Mouse (Mus musculus) midbrain, embryonic 11.5 days (tissue): ENCODE measurements around the gene Pcgf5. TPM values are rescaled to one million over a fixed set of nuclear protein-coding genes. Genes with fewer than 3 reads are reported as not detected.
A peak's percentile ranks its signal among the peaks of the same experiment; 100 is the strongest.

Experiments
- ATAC-seq: fragments of 200-750 bp; cut with Nextera tagmentation; 2 replicates; pipeline ENCODE4 v1.8.0; 2017; ENCODE audit warnings: moderate TSS enrichment, moderate library complexity; ENCODE audit not compliant: low FRiP score
- DNase-seq: peaks from one replicate; pipeline ENCODE4 v3.0.0; 2015; ENCODE audit warnings: low spot score; ENCODE audit errors: missing footprints
- H3K27ac ChIP-seq: fragments of 300-500 bp; sonication (generic); 2 replicates; pipeline ENCODE4 v1.5.1; 2014; ENCODE audit warnings: low read depth, low read length
- H3K27me3 ChIP-seq: fragments of 300-500 bp; sonication (generic); 2 replicates; pipeline ENCODE4 v1.6.1; 2014; ENCODE audit warnings: mild to moderate bottlenecking, low read length, moderate library complexity, mixed read lengths; ENCODE audit not compliant: control insufficient read depth, insufficient read depth
- H3K36me3 ChIP-seq: fragments of 300-500 bp; sonication (generic); 2 replicates; pipeline ENCODE4 v1.6.1; 2014; ENCODE audit warnings: mild to moderate bottlenecking, low read length, moderate library complexity, mixed read lengths; ENCODE audit not compliant: control insufficient read depth, insufficient read depth
- H3K4me1 ChIP-seq: fragments of 300-500 bp; sonication (generic); 2 replicates; pipeline ENCODE4 v1.6.1; 2014; ENCODE audit warnings: low read length; ENCODE audit not compliant: control insufficient read depth, insufficient read depth
- H3K4me2 ChIP-seq: fragments of 300-500 bp; sonication (generic); 2 replicates; pipeline ENCODE4 v1.6.1; 2014; ENCODE audit warnings: mild to moderate bottlenecking, moderate library complexity
- H3K4me3 ChIP-seq: fragments of 300-500 bp; sonication (generic); 2 replicates; pipeline ENCODE4 v1.5.1; 2014; ENCODE audit warnings: low read depth, low read length
- H3K9ac ChIP-seq: fragments of 300-500 bp; sonication (generic); 2 replicates; pipeline ENCODE4 v1.6.1; 2014; ENCODE audit warnings: low read length
- H3K9me3 ChIP-seq: fragments of 300-500 bp; sonication (generic); 2 replicates; pipeline ENCODE4 v1.6.1; 2016; ENCODE audit warnings: low read length; ENCODE audit not compliant: control insufficient read depth
- WGBS: fragments of 180-500 bp; shearing (Covaris S2); extraction: QIAGEN DNeasy Blood & Tissue Kit; methylation state at CpG from one replicate; pipeline ENCODE4 v1.1.7; 2014; 5-methylcytosine and 5-hydroxymethylcytosine counted together
- polyA plus RNA-seq: library from polyadenylated mRNA; unstranded; fragments of >200 nt; fragmentation: Nextera tagmentation; extraction: Ambion mirVana; gene quantifications from 2 replicates; pipeline ENCODE4 v1.2.1, GENCODE M21; 2014

Pcgf5 gene
- polyA plus RNA-seq, 1 experiment from 2014 or later, result 10.9 TPM

DNA sequence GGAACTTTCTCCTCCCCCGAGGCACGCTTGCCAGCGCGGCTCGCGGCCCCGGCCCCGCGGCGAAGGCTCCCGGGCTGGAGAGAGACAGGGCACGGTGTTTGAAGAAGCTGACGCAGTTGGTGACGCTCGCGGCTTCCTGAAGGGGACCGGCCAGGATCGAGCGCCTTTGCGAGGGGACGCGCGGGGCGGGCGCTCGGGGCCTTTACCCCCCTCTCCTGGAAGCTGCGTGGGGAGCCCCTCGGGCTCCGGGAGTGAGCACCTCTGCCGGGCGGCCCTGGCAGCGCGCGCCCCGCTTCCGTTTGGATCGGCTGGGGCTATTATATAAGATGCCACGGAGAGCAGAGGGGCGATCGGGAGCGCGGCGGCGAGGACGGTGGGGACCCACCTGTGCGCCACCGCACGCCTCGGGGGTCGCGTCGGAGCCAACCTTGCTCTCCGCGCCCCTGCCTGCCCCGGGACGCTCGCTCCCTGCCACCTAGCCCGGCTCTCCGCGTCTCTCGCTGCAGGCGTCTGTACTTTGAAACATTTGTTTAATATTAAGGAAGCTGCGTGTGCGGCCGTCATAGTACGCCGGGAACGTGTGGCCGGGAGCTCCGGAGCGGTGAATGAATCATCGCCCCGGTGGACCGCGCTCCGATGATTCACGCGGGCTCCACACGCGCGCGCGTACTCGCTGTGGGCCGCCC lies 835 bp downstream of the Pcgf5 start:
- no peaks in the 10 kb centered on the region for H3K9me3 ChIP-seq
- ATAC-seq (peak; percentile 79), DNase-seq (no peak)
- peaks cover 39% of the 10 kb centered on the region for H3K27me3 ChIP-seq
- H3K4me3 ChIP-seq, result peak overlapping the region; percentile 50
- H3K4me2 ChIP-seq, result peak overlapping the region; percentile 100
- H3K9ac ChIP-seq, result peak overlapping the region; percentile 51
- H3K27ac ChIP-seq, result no peak overlapping the region
- H3K36me3 ChIP-seq, result no peaks in the 10 kb centered on the region
- H3K4me1 ChIP-seq, result no peaks in the 10 kb centered on the region
- WGBS, result under 1% methylated on average over 78 of the region's 85 CpGs

- Histone ChIP-seq H3K9me3 (no peaks in the 10 kb centered on the region), H3K4me1 (no peaks in the 10 kb centered on the region), H3K9ac (peak overlapping the region; percentile 51; the same call in 1 of the 2 replicates), H3K4me2 (peak overlapping the region; percentile 100), H3K4me3 (peak overlapping the region; percentile 50), H3K36me3 (no peaks in the 10 kb centered on the region), H3K27ac (no peak overlapping the region), H3K27me3 (peaks cover 39% of the 10 kb centered on the region)
- WGBS, result 4% methylated on average over 15 of the region's 15 CpGs
- DNase-seq (no peak), ATAC-seq (peak; percentile 20; the same call in 1 of the 2 replicates)
Measured at GRCm38 (mm10) chr19:36349487-36349955, 1.4 kb downstream of the Pcgf5 start.

DNA sequence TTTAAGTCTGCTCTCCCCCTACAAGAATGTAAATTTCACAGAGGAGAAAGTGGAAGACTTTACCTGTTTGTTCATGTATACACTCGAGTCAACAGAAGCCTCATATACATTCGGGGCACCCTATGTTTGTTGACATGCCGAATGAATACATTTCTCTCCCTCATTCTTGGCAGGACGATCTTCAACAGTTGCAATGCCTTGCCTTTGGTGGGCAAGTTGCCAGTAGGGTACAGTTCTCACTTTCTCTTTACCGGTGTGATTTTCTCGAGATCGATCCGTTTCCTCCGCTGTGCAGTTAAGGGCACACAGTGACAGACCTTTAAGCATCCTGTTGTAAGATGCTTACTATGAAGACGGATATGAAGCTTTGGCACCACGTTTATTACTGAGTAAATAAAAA lies 2.1 kb downstream of the Pcgf5 start:
- Histone ChIP-seq H3K36me3 (no peaks in the 10 kb centered on the region), H3K4me1 (no peaks in the 10 kb centered on the region), H3K4me3 (no peak overlapping the region), H3K4me2 (no peak overlapping the region), H3K9ac (no peak overlapping the region), H3K27me3 (peaks cover 39% of the 10 kb centered on the region), H3K9me3 (no peaks in the 10 kb centered on the region), H3K27ac (no peak overlapping the region)
- ATAC-seq (no peak), DNase-seq (no peak)
- WGBS, result 80% methylated on average over 11 of the region's 11 CpGs

DNA sequence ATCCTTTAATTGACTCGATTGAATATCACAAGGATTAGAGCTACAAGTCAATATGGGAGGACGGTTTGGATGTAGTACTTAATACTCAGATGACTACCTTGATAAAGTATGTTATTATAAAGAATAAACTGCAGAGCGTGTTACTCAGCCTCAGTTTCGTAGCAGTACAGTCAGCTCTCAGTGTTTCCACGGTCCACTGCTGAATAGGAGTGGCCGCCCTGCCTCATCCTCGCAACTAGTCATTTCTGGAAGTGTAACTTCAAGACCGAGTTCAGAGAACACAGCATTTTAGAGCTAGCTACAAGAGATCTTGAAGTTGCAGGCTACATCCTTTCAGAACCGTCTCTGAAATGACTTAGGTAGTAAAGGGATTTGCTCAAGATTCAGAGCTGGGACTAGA lies 2.8 kb downstream of the Pcgf5 start:
- peaks cover 39% of the 10 kb centered on the region for H3K27me3 ChIP-seq
- ATAC-seq, result no peak

DNA sequence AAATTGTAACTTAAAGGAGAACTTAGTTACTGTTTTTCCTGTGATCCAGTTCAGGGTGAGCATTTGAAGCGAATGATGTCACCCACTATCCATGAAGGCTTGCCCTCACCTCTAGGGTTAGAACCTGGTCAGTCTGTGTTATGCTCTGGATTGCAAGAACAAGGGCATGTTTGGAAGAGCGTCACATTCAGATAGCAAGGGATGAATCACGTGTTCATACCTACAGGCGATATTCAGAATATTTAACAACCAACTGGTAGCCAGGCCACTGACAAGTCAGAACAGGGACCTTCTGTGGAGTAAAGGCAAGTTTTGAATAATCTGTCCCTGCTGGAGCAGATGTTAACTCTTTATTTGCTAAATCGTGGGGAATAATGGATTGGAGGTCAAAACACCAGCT lies 14.4 kb downstream of the Pcgf5 start:
- Histone ChIP-seq H3K4me3 (no peak overlapping the region), H3K4me2 (no peak overlapping the region), H3K9me3 (no peaks in the 10 kb centered on the region), H3K27ac (no peak overlapping the region), H3K9ac (no peak overlapping the region), H3K36me3 (no peaks in the 10 kb centered on the region), H3K27me3 (no peaks in the 10 kb centered on the region), H3K4me1 (no peaks in the 10 kb centered on the region)
- DNase-seq (no peak), ATAC-seq (no peak)
- WGBS, result 92% methylated on average over 5 of the region's 5 CpGs

More for the DNA sequence above, 2.8 kb downstream of the Pcgf5 start:
- H3K36me3 ChIP-seq, result no peaks in the 10 kb centered on the region
- no peak overlapping the region for H3K4me2 ChIP-seq
- no peak overlapping the region for H3K9ac ChIP-seq
- 93% methylated on average over 9 of the region's 9 CpGs for WGBS
- H3K27ac ChIP-seq, result no peak overlapping the region
- DNase-seq, result no peak
- no peaks in the 10 kb centered on the region for H3K4me1 ChIP-seq
- no peak overlapping the region for H3K4me3 ChIP-seq
- no peaks in the 10 kb centered on the region for H3K9me3 ChIP-seq

- DNase-seq, result no peak
- Histone ChIP-seq H3K4me2 (no peak overlapping the region), H3K27ac (no peak overlapping the region), H3K9ac (no peak overlapping the region), H3K9me3 (no peaks in the 10 kb centered on the region), H3K36me3 (no peaks in the 10 kb centered on the region), H3K4me3 (no peak overlapping the region), H3K27me3 (no peaks in the 10 kb centered on the region), H3K4me1 (no peaks in the 10 kb centered on the region)
- WGBS, result 89% methylated on average over 8 of the region's 8 CpGs
- ATAC-seq, result no peak
Measured at GRCm38 (mm10) chr19:36364757-36365156, 16.6 kb downstream of the Pcgf5 start.

DNA sequence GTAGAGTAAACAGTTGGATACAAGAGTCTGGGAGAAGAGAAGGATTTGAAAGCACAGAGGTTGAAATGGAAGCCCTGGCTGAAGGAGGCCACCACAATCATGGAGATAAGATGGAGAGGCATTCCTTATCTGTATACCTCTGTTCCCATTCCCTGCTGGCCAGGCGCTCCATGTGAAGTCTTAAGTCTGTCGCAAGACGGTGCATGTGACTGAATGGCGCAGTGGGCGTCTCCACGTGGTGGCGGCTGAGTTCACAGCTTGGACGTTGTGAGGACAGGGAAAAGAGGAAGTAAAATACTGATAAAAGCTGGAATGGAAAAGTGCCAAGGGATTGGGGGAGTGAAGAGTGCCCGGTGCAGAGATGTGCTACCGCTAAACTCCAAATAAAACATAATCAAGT lies 23.4 kb downstream of the Pcgf5 start:
- H3K36me3 ChIP-seq, result no peaks in the 10 kb centered on the region
- 90% methylated on average over 10 of the region's 10 CpGs for WGBS
- DNase-seq (no peak), ATAC-seq (no peak)
- H3K9ac ChIP-seq, result no peak overlapping the region
- no peak overlapping the region for H3K4me3 ChIP-seq
- H3K9me3 ChIP-seq, result no peaks in the 10 kb centered on the region
- H3K27ac ChIP-seq, result no peak overlapping the region
- no peaks in the 10 kb centered on the region for H3K27me3 ChIP-seq
- H3K4me1 ChIP-seq, result no peaks in the 10 kb centered on the region
- no peak overlapping the region for H3K4me2 ChIP-seq

DNA sequence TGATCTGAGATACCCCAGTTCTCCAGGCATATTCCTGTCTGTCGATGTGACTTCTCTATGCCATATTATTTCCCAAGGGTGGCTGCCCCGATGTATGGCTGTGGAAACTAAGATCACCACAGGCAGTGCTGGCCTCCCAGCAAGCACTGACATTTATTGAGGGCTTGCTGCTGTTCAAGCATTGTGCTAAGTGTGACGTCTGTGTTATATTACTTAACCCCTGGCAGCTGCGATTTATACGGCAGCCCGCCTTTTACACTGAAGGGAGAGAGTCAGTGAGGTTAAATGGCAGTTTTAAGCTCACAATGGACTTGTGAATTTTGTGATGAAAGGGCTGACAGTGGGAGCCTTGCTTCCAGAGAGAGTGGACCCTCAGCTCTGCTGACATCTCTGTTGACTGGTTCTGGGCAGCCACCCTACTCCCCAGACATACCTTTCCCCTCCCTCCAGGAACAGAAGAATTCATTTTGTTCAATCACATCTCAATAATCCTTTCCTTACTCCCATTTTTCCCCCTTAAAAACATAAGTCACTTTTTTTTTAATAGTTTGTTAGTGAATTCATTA lies 25.0 kb downstream of the Pcgf5 start:
- Histone ChIP-seq H3K4me2 (no peak overlapping the region), H3K36me3 (no peaks in the 10 kb centered on the region), H3K27me3 (no peaks in the 10 kb centered on the region)

GRCm38 (mm10) chr19:36375200-36375783 lies 27.2 kb downstream of the Pcgf5 start:
- no peak overlapping the region for H3K27ac ChIP-seq
- H3K4me1 ChIP-seq, result no peaks in the 10 kb centered on the region
- ATAC-seq (no peak), DNase-seq (no peak)
- no peaks in the 10 kb centered on the region for H3K9me3 ChIP-seq
- no peak overlapping the region for H3K9ac ChIP-seq
- no peaks in the 10 kb centered on the region for H3K36me3 ChIP-seq
- no peaks in the 10 kb centered on the region for H3K27me3 ChIP-seq
- no peak overlapping the region for H3K4me2 ChIP-seq
- WGBS, result 79% methylated on average over 11 of the region's 11 CpGs
- H3K4me3 ChIP-seq, result no peak overlapping the region

More for the DNA sequence above, 25.0 kb downstream of the Pcgf5 start:
- no peaks in the 10 kb centered on the region for H3K4me1 ChIP-seq
- H3K4me3 ChIP-seq, result no peak overlapping the region
- 60% methylated on average over 6 of the region's 6 CpGs for WGBS
- DNase-seq (peak; percentile 84), ATAC-seq (no peak)
- no peak overlapping the region for H3K9ac ChIP-seq
- H3K27ac ChIP-seq, result no peak overlapping the region
- H3K9me3 ChIP-seq, result no peaks in the 10 kb centered on the region
